12 mouse cellular contexts compared by ENCODE assay signal in genomic region chr2:69380281-69380680, GRCm38 (mm10). TPM values are rescaled to one million over a fixed set of nuclear protein-coding genes. Genes with fewer than 3 reads are reported as not detected.
A peak's percentile ranks its signal among the peaks of the same experiment; 100 is the strongest.
DNase-seq lines count a peak whose midpoint lies in the region; ATAC-seq and TF ChIP-seq lines count a peak whose summit lies in the region.
"Had no signal": no experiment of that assay in that cellular context is flagged by ENCODE, and none has a peak within 500 bp of the region (broad histone marks: within the 10 kb centered on the region; RNA-seq: fewer than 3 reads in every experiment).

Gene Dhrs9, plus strand, starts transcription at chr2:69380445.

- no peak for TF ChIP-seq POLR2A in kidney, adult 2 months (IDR thresholded peaks at IDR 0.05; ENCODE audit: low read depth, low read length)

- 0 out of 2 replicates have a peak within 1 kb of the TSS, but pooled peaks have one; percentile 11 for H3K27ac ChIP-seq in limb, embryonic 15.5 days
- no peak within 1 kb of the TSS for H3K27ac ChIP-seq in limb, embryonic 10.5 days
- H3K27ac ChIP-seq in liver, embryonic 16.5 days (ENCODE audit: low read length) = no peak within 1 kb of the TSS
- H3K27ac ChIP-seq in kidney, adult 2 months (ENCODE audit: insufficient read depth, low read depth, low read length) = no peak within 1 kb of the TSS
- H3K27ac ChIP-seq in forebrain, embryonic 12.5 days = no peak within 1 kb of the TSS
- H3K27ac ChIP-seq: embryonic facial prominence, embryonic 13.5 days; neural tube, embryonic 12.5 days had no signal

- no peak within 1 kb of the TSS for H3K4me3 ChIP-seq in limb, embryonic 15.5 days
- no peak within 1 kb of the TSS for H3K4me3 ChIP-seq in limb, embryonic 10.5 days
- H3K4me3 ChIP-seq in liver, embryonic 16.5 days (ENCODE audit: low read depth, low read length) = no peak within 1 kb of the TSS; the same call in 1 of the 2 replicates
- H3K4me3 ChIP-seq in kidney, adult 2 months (ENCODE audit: insufficient read depth, low read depth, low read length) = no peak within 1 kb of the TSS
- no peak within 1 kb of the TSS for H3K4me3 ChIP-seq in forebrain, embryonic 12.5 days (replicated peaks)
- H3K4me3 ChIP-seq: embryonic facial prominence, embryonic 13.5 days; neural tube, embryonic 12.5 days had no signal

- H3K9ac ChIP-seq in limb, embryonic 15.5 days = no peak within 1 kb of the TSS
- H3K9ac ChIP-seq in liver, embryonic 16.5 days (ENCODE audit: low read depth, low read length) = no peak within 1 kb of the TSS
- H3K9ac ChIP-seq in forebrain, embryonic 12.5 days = no peak within 1 kb of the TSS
- H3K9ac ChIP-seq: embryonic facial prominence, embryonic 13.5 days; neural tube, embryonic 12.5 days had no signal

- TF ChIP-seq CTCF in kidney, adult 2 months (conservative IDR thresholded peaks at IDR 0.05; ENCODE audit: insufficient read depth, insufficient read length, low read depth, low read length) = no peak

- no peaks in the 10 kb centered on the region for H3K36me3 ChIP-seq in limb, embryonic 15.5 days
- no peaks in the 10 kb centered on the region for H3K36me3 ChIP-seq in limb, embryonic 10.5 days
- no peaks in the 10 kb centered on the region for H3K36me3 ChIP-seq in liver, embryonic 16.5 days (ENCODE audit: control insufficient read depth, insufficient read depth)
- no peaks in the 10 kb centered on the region for H3K36me3 ChIP-seq in kidney, adult 2 months (ENCODE audit: control insufficient read depth, insufficient read depth, low read length)
- no peaks in the 10 kb centered on the region for H3K36me3 ChIP-seq in forebrain, embryonic 12.5 days (replicated peaks)
- H3K36me3 ChIP-seq: embryonic facial prominence, embryonic 13.5 days; G1E; neural tube, embryonic 12.5 days had no signal

- no peaks in the 10 kb centered on the region for H3K27me3 ChIP-seq in limb, embryonic 15.5 days
- no peaks in the 10 kb centered on the region for H3K27me3 ChIP-seq in limb, embryonic 10.5 days (ENCODE audit: low read depth, poor library complexity, severe bottlenecking)
- no peaks in the 10 kb centered on the region for H3K27me3 ChIP-seq in liver, embryonic 16.5 days (ENCODE audit: control insufficient read depth, insufficient read depth, low read depth, low read length)
- H3K27me3 ChIP-seq in kidney, adult 2 months (replicated peaks; ENCODE audit: control insufficient read depth, insufficient read depth, low read length) = no peaks in the 10 kb centered on the region
- H3K27me3 ChIP-seq in forebrain, embryonic 12.5 days = no peaks in the 10 kb centered on the region
- H3K27me3 ChIP-seq: embryonic facial prominence, embryonic 13.5 days; neural tube, embryonic 12.5 days had no signal

- ATAC-seq in limb, embryonic 15.5 days (ENCODE audit: insufficient number of reproducible peaks, low FRiP score, low TSS enrichment, low read depth) = no peak
- ATAC-seq in liver, embryonic 16.5 days (ENCODE audit: low read depth) = peak; percentile 43; the same call in 1 of the 2 replicates
- no peak for ATAC-seq in forebrain, embryonic 12.5 days (ENCODE audit: low FRiP score)

- no peaks in the 10 kb centered on the region for H3K9me3 ChIP-seq in limb, embryonic 15.5 days
- no peaks in the 10 kb centered on the region for H3K9me3 ChIP-seq in limb, embryonic 10.5 days (replicated peaks)
- no peaks in the 10 kb centered on the region for H3K9me3 ChIP-seq in liver, embryonic 16.5 days (replicated peaks; ENCODE audit: control insufficient read depth, low read length)
- H3K9me3 ChIP-seq in forebrain, embryonic 12.5 days = no peaks in the 10 kb centered on the region
- H3K9me3 ChIP-seq: embryonic facial prominence, embryonic 13.5 days; G1E; neural tube, embryonic 12.5 days had no signal

- H3K4me2 ChIP-seq in limb, embryonic 15.5 days = no peak within 1 kb of the TSS
- H3K4me2 ChIP-seq in liver, embryonic 16.5 days (ENCODE audit: low read depth, low read length) = 0 out of 2 replicates have a peak within 1 kb of the TSS, but pooled peaks have one; percentile 9
- H3K4me2 ChIP-seq in forebrain, embryonic 12.5 days = no peak within 1 kb of the TSS
- H3K4me2 ChIP-seq: embryonic facial prominence, embryonic 13.5 days; neural tube, embryonic 12.5 days had no signal

- WGBS in limb, embryonic 15.5 days = 49% methylated on average over 13 of the region's 13 CpGs
- WGBS in limb, embryonic 10.5 days = 54% methylated on average over 13 of the region's 13 CpGs
- 15% methylated on average over 13 of the region's 13 CpGs for WGBS in liver, embryonic 16.5 days (ENCODE audit: insufficient replicate concordance)
- WGBS in kidney, adult 2 months = 65% methylated on average over 13 of the region's 13 CpGs
- 96% methylated on average over 13 of the region's 13 CpGs for WGBS in forebrain, embryonic 12.5 days

- peaks cover 7% of the 10 kb centered on the region for H3K4me1 ChIP-seq in limb, embryonic 15.5 days
- H3K4me1 ChIP-seq in limb, embryonic 10.5 days = peaks cover 3% of the 10 kb centered on the region; the same call in 1 of the 2 replicates
- no peaks in the 10 kb centered on the region for H3K4me1 ChIP-seq in liver, embryonic 16.5 days (ENCODE audit: control insufficient read depth, low read depth, low read length)
- no peaks in the 10 kb centered on the region for H3K4me1 ChIP-seq in kidney, adult 2 months (ENCODE audit: control insufficient read depth, insufficient read depth, low read length)
- H3K4me1 ChIP-seq in forebrain, embryonic 12.5 days = no peaks in the 10 kb centered on the region
- H3K4me1 ChIP-seq: embryonic facial prominence, embryonic 13.5 days; neural tube, embryonic 12.5 days had no signal

- no peak for DNase-seq in limb, embryonic 10.5 days (ENCODE audit: low spot score)
- DNase-seq in adrenal gland, adult 8-10 months = peak; percentile 14
- peak; percentile 22 for DNase-seq in skeletal muscle tissue, adult 2 months (ENCODE audit: low read depth, low spot score)
- no peak for DNase-seq in kidney, adult 2 months
- DNase-seq in kidney, adult 8-10 months = no peak
- DNase-seq: kidney, postnatal 10 days had no signal

RNA-seq across cellular contexts. Expression of gene Dhrs9, which starts in this region (rescaled TPM):
- 0.11 and 0.15 TPM in 2 replicates for polyA plus RNA-seq in limb, embryonic 15.5 days (2015; fragmentation: Nextera tagmentation; extraction: Ambion mirVana)
- polyA plus RNA-seq in limb, embryonic 10.5 days (2016; fragmentation: Nextera tagmentation; extraction: Ambion mirVana) = not detected in 2 replicates
- 1 to 10 TPM in 2 of 4 experiments, under 1 TPM in 2; 0.12 to 1.7 (median 0.73) TPM for total RNA-seq in adrenal gland, adult 8-10 months (2022)
- 0.14 and 0.22 TPM in 2 replicates for polyA plus RNA-seq in liver, embryonic 16.5 days (2015; fragmentation: Nextera tagmentation; extraction: Ambion mirVana)
- polyA plus RNA-seq in kidney, adult 2 months (2012; rRNA removed) = 0.15 and 0.20 TPM in 2 replicates
- polyA plus RNA-seq in forebrain, embryonic 12.5 days (2016; fragmentation: Nextera tagmentation; extraction: Ambion mirVana) = not detected in 2 replicates
- polyA plus RNA-seq: embryonic facial prominence, embryonic 13.5 days; G1E; neural tube, embryonic 12.5 days had no signal

Comparison
In these comparisons a context has a peak if more than half of its experiments do, and no peak if none do; other contexts are left out.
1. Peak in ATAC-seq and H3K4me2 ChIP-seq in liver, embryonic 16.5 days; RNA of the gene not detected or under 1 TPM.
2. DNase-seq: peak in adrenal gland, adult 8-10 months (single experiment) and skeletal muscle tissue, adult 2 months (single experiment); none in limb, embryonic 10.5 days (single experiment), kidney, adult 2 months (single experiment) and kidney, adult 8-10 months (0 of 2).